Mouse (Mus musculus): ENCODE data around the gene Selenof. TPM values are rescaled to one million over a fixed set of nuclear protein-coding genes. Genes with fewer than 3 reads are reported as not detected.
"Not testable (repeated sequence)": the region's sequence is repeated elsewhere in the genome, so short reads cannot be mapped to it uniquely, and the experiment has no call there.

The Selenof gene
- total RNA-seq, 2 experiments from 2014 or later: 98.7 to 111 TPM

DNA sequence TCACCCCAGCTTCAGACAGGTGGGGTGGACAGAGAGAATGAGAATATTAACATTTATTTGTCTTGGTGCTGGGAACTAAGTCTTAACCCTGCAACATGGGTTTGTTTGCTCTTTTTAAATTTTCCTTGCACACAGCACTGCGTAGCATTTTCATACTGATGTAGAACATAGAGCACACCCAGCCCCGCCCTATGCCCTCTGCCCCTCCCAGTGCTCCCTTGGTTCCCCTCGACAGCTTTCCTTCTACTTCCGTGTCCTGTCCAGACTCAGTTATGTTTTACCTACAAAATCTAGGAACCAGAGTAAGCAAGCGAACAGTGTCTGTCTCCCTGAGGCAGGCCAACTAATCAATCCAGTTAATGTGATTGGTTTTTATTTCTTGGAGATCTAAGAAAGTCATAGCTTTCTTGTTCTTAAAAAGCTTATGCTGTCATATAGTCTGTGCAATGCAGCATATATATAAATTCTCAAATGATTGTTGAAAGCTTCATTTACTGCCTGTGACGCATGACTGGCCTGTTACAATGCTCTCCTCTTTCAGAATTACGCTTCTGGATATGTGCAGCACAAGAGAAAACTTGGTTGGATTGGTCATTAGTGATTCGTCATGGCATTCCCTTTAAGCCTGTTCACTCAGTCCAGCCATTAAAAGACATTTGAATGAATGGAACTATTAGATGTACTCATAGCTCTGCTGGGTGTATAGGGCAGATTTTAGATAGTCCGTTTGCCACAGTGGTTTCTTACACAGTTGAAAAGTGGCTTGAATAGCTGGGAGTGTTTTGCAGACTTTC, 23.1 kb downstream of the Selenof start:
- intact Hi-C loops (cut with DNase I): no loop called here
- DNase-seq: no peak

DNA sequence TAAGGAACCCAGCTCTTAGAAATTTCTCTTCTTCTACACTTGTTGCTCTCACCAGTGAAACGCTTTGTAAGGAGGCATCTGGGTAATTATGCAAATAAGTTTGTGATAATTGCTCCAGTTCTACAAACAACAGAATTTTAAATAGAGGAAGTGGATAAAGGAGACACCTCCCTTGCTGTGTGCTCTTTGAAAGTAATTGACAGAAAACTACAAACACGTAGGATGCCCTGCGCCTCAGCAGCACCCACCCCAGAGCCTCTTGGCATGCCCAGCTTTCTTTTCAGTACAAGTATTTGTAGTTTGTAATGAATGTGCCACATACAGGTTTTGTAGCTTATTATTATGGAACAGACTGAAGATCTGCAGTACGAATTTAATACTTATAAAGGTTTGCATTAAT, 27.0 kb downstream of the Selenof start:
- DNase-seq: no peak
- intact Hi-C loops (cut with DNase I): no loop called here

DNA sequence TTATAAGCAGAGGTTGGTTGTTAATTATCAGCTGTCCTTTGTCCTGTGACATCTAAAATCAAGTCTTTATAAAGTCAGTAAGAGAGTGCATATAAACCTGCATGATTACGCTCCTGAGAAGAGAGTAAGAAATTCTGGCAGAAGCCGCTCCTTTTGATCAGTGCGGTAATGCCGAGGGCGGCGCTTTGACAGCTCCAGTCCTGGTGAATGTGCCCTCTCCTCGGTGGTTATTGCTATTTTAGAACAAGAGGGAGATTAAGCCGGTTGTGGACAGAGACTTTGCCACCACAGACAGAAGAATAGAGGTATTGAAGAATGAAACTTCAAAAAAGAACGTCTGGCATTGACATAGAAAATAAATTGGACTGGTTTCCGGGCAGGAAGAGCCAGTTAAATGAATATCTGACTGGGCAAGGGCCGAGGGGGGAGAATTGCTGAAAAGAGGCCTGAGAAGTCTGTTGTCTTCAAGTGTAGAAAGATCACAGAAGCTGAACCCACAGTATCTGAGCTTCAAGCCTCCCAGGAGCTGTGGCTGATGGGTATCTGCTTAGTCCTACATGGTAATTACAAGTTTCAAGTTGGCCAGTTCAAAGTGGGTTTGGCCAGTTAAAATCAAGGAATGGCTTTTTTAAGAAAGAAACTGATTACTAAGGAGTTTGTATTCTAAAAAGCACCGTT, 27.8 kb downstream of the Selenof start:
- DNase-seq: no peak
- intact Hi-C loops (cut with DNase I): no loop called here

DNA sequence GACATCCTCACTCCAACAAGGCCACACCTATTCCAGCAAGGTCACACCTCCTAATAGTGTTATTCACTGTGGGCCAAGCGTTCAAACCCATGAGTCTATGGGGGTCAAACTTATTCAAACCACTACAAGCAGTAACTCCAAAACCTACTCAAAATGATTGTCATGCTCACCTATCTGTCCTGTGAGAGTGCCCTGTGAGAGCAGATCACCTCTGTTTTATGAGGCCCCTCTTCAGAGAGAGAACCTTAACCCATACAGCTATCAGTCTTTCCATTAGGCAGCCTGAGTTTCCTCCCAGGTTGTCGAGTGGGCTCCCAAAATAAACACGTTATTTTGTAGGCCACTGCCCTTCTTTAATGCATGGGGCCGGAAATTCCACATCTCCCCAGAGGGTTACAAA, 32.3 kb downstream of the Selenof start:
- DNase-seq: no peak
- intact Hi-C loops (cut with DNase I): no loop called here

DNA sequence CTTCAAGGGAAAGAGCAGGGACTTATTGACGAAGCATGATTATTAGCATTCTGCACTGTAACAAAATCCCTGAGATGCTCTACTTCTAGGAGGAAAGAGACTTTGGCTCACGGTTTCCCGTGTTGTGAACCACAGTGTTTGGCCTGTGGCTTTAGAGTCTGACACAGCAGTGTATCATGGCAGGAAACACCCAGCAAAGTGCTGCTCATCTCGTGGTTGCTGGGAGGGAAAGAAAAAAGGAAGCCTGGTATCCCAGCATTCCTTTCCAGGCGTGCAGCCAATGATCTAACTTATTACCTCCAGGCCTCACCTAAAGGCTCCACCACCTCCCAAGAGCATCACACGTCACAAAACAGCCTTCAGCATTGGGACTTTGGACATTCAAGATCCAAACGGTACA, 32.7 kb downstream of the Selenof start:
- intact Hi-C loops (cut with DNase I): no loop called here
- DNase-seq: no peak

DNA sequence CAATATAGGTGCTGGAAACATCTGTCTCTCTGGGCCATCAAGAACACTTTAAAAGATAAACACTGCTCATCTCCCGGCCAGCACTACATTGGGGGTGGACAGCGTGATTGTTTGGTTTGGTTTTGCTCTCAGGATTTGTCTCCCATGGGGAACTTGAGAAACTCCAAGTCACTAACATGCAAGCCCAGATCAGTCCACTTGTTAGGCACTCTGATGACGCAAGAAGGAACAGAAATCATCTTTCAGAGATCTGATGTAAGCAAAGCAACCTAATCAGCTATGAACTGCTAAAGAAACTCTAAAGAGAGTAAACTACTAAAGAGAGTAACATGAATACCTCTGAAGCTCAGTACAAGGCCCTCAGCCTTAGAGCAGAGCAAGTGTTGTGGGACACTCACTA, 33.5 kb downstream of the Selenof start:
- intact Hi-C loops (cut with DNase I): no loop called here
- no peak for DNase-seq

DNA sequence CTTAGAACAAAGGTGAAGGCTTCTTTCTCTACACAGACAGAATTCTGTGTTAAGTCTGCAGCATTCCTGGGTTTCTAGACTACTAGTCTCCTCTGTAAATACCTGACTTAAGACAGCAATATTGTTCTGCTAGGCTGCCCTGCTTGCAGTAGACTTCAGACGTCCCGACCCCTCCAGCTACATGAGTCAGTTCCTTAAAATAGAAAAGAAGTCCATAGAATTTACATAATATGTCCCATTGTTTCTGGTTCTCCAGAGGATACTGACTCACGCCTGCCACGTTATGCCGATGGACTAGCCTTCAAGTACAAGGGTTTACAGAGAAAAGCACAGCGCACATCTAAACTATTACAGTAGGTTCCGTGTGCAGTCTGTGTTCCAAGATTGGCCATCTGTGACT, 34.1 kb downstream of the Selenof start:
- intact Hi-C loops (cut with DNase I): no loop called here
- DNase-seq: no peak

DNA sequence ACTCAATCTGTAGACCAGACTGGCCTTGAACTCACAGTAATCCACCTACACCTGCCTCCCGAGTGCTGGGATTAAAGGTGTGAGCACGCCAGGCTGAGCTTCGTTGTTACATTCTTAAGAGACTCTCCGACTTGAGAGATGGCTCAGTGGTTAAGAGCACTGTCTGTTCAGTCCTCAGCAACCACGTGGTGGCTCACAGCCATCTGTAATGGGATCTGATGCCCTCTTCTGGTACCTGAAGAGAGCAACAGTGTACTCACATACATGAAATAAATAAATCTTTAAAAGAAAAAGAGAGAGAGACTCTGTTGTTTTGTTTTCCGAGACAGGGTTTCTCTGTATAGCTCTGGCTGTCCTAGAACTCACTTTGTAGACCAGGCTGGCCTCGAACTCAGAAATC, 35.7 kb downstream of the Selenof start:
- DNase-seq; intact Hi-C loops (cut with DNase I): not testable (repeated sequence)

DNA sequence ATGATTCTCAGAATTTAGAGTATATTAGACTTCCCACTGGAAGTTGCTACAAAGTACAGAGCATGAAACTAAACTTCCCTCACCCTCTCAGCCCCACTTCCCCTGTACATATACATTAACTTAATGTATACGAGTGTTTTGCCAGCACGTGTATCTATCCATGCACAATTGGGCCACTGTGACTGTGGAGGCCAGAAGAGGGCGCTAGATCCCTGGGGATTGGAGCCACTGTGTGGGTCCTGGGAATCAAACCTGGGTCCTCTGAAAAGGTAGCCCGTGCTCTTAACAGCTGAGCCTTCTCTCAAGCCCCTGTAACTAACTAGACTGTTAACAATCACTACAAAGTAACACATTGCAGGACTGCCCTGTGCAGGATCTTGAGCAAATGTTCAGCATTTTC, 36.3 kb downstream of the Selenof start:
- intact Hi-C loops (cut with DNase I): no loop called here
- no peak for DNase-seq

DNA sequence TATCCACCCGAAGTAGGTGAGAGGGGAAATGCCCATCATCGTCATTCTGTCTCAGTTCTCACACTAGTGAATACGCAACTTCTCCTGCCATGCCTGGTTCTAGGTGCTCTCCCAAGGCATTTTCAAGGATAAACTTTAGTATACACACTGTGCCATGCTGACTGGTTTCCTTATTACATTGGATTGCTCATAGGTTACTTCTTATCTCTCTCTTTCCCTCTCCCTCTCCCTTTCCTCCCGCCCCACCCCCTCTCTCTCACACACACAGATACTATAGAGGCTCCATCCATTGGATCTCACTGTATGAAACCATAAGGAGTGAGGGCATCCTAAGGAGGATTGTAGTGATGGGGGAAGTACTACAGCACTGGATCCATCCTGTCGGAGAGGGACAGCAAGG, 38.0 kb downstream of the Selenof start:
- no peak for DNase-seq
- intact Hi-C loops (cut with DNase I): no loop called here

DNA sequence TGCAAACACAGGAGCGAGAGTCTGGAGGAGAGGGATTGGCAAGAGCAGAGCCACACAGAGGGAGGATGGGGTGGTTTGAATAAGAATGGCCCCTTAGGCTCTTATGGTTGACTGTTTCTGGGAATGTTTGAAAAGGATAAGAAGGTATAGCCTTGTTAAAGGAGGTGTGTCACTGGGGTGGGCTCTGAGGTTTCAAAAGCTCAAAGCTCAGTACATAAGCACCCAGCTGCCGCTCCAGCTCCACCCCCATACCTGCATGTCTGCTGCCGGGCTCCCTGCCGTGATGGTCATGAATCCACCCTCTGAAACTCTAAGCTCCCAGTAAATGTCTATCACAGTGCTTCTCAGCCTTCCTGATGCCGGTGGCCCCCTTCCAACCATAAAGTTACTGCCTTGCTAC, 40.7 kb downstream of the Selenof start:
- no peak for DNase-seq
- intact Hi-C loops (cut with DNase I): no loop called here

DNA sequence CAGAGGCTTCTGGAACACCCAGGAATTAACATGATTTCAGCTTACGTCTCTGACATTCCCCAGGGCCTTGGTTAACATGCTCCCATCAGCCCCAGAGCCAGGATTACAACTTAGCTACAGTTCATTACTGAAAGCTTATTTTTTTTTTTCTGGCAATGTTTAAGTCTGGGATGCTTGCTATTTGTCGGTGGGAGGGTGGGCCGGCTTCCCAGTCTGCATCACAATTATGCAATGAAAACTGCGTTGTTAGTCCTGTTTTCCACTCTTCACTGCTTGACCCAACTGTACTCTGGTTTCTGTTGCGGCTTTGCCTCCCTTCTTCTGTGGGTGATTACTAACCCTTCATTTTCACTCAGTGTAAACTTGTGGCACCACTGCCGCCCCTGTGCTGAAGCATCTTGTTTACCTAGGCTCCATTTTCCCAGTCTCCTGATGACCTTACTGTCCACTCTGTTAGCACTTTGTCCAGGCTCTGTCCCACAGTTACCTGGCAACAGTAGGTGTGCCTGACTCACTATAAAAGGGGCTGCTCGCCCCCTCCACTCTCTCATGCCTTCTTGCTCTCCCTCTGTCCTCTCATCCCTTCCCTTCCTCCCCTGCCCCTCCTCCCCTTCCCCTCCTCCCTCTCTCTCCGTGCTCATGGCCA, 41.6 kb downstream of the Selenof start:
- DNase-seq: no peak
- intact Hi-C loops (cut with DNase I): no loop called here

DNA sequence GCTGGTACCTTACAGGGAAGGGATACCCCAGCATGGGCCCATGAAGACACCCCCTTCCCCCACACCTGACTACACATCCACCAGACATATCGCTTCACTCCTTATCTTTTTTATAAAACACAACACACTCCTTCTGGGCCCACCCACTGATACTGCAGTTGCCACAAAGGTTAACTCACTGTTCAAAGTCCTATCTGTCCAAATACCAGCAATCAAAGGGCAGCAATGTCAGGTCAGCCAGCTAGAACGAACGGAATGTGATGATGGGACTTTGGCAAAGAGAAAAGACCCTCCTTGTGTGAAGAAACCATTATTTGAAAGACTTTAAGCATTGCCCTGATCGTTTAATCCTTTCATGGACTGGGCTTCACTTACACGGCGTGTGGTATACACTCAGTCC, 42.3 kb downstream of the Selenof start:
- DNase-seq: no peak
- intact Hi-C loops (cut with DNase I): no loop called here

DNA sequence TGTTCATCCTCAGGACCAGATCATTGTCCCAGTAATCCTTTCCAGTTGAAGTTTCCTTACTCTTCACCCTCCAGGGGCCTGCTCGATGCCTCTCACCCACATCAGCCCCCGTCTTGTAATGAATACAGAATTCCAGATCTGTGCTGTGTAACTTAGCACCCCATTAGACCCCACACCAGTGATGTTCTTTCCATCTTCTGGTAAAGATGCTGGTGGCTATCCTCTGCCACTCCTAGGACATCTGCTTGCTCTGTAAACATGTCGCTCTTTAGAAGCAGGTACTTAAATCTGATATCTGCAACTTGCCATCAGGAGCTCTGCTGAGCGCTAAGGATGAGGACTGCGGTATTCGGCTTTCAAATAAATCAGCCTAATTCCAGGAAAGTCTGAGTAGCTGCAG, 44.2 kb downstream of the Selenof start:
- intact Hi-C loops (cut with DNase I): no loop called here

DNA sequence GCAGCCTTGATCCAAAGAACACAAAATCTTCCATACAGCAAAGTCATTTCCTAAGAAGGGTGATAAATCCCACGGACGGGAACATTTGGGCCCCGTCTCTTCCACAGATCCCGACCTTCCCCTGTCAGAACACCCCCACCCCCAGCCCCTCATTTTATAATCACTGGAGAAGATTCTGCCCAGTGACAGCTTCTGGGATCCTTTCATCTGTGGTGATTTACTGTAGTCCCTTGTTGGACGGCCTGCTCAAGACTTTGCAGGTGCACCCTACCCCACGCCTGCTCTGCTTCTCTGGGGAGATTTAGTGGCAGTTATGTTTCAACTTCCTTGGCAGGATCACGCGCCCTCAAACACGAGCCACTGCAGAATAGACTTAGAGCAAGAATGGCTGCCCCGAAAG, 44.6 kb downstream of the Selenof start:
- no peak for DNase-seq
- intact Hi-C loops (cut with DNase I): loop anchor here (5.0 kb wide), 3 partner anchors 42 to 108 kb away; partner anchors contain the start of genes Hs2st1, Selenof and Sh3glb1

More for the DNA sequence above, 44.2 kb downstream of the Selenof start:
- DNase-seq: no peak

DNA sequence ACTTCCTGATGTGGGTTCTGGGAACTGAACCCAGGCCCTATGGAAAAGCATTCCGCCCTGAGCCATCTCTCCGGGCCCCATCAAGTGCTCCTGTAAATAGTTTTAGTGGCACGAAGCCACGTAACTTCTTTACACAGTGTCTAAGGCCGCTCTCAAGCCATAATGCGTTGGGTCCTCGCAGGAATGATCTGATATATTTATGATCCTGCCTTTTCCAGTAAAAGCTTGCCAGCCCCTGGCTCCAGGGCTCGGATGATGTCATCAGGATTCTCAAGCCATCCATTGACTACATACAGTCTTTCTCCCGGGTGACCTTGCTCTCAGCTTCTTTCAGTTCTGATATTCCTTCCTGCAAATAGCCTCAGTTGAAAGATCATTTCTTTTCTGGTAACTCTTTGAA, 45.4 kb downstream of the Selenof start:
- DNase-seq: no peak
- intact Hi-C loops (cut with DNase I): loop anchor here (5.0 kb wide), 3 partner anchors 43 to 107 kb away; partner anchors contain the start of genes Hs2st1, Selenof and Sh3glb1

DNA sequence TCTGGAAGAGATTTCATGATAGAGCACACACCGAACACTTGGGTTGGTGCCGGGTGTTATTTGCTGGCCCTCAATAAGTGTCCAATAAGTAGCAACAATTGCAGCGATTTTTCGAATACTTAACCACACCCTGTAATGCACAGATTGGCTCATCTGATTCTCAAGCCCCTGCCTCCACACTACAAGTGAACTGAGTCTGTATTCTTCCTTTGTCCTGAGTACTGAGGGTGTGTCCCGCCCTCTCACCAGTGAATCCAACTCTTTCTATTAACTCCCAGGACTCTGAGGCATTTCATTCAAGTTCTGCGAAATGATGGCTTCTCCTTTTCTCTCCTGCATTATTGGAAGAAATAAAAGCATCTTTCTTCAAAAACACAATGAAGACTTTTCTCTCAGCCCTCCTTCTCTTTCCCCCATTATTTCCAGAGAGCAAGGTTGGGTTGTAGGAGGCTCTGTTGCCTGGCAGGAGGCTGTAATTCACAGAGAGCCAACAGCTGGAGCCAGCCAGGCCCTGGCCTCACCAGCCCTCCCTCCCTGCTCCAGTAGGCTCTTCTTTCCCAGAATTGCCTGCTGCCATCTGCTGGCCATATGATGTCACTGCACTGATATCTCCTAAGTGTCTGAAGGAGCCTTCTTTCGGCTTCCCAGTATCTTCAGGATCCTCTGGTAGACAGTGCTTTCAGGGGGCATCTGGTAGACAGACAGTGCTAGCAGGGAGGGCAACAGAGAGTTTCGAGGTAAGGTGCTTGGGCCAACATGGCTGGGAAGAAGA, 46.7 kb downstream of the Selenof start:
- DNase-seq: peak; percentile 78 to 83
- intact Hi-C loops (cut with DNase I): loop anchor here (2.0 to 5.0 kb wide), 4 partner anchors 45 to 162 kb away; partner anchors contain the start of genes Hs2st1, Selenof and Sh3glb1

DNA sequence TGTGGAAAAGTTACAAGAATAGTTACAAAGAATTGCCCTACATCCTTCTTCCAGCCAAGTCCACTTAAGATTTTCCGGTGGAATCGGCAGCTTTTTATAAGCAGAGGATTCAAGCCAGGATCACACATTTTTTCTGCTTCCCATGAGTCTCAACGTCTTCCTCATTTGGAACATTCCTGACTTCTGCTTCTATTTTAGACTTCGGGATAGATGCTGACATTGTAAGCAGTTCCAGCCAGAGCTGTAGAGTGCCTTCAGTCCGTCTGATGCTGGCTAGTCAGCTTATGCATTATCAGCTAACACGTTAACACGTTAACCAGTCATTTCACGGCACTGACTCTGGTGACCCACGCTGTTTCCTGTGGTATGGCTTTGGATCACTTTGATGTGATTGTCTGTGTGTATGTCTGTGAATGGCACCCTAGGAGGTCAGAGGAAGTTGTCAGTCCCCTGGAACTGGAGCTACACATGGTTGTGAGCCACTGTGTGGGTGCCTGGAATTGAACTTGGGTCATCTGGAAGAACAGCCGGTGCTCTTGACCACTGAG, 47.6 kb downstream of the Selenof start:
- no peak for DNase-seq

DNA sequence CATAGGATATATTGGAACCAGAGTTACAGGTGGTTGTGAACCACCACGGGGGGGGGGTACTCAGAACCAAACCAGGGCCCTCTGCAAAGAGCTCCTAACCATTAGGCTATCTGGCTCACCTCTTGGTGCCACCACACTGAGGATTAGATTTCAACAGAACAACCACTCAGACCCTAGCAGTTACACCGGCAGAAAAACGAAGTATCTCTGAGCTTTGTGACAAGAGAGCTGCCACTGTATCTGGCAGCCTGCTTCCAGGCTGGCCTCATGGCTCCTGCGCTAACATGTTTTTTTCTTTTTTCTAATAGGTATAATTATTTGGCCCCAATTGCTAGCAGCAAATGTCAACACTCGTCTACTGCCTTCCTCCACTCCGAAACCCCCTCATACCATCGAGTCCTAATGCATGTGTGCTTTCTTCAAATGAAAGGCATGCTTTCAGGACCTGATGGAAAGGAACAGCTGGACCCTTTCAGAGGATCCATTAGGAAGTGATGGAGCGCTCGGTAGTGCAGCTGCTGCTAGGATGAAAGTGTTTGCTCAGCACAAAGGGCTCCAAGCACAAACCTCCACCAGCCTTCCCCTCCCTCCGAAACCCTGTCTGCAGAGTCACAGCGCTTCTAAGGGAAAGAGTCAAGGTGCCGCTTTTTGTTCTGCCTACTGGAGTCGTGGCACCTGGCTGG, 53.0 kb downstream of the Selenof start:
- DNase-seq: no peak

More for the DNA sequence above, 47.6 kb downstream of the Selenof start:
- intact Hi-C loops (cut with DNase I): loop anchor here (2.0 to 5.0 kb wide), 4 partner anchors 45 to 163 kb away; partner anchors contain the start of genes Hs2st1, Selenof and Sh3glb1

DNA sequence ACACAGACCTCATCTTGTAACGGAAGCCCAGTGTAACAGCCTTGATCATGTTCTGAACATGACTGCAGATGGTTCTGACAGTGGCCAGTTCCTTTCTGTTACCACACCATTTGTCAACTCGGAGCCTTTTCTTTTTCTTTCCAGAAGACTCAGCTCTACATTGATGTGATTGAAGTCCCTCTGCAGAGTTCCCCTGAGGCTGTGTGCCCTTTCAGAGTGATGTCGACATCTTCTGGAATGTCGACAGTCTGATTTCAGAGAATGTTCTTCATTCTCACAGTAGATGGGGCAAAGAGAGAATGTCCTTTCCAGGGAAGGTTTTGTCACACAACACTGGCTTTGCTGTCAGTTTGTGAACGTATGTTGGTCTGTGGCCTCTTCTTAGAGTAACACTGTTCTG, 55.6 kb downstream of the Selenof start:
- no peak for DNase-seq
- intact Hi-C loops (cut with DNase I): loop anchor here (5.0 kb wide), 1 partner anchor 37 kb away; no protein-coding TSS in a partner anchor

More for the DNA sequence above, 53.0 kb downstream of the Selenof start:
- intact Hi-C loops (cut with DNase I): no loop called here
